Mouse (Mus musculus): ENCODE results near the gene Ing4.
"Not testable (repeated sequence)": the region's sequence is repeated elsewhere in the genome, so short reads cannot be mapped to it uniquely, and the experiment has no call there.

Gene Ing4

GRCm38 (mm10) chr6:125039533-125040153, at the start of gene Ing4:
TSS of gene Ing4 (plus strand) at chr6:125039760.
- DNase-seq (ENCODE audit: extremely low read depth, low read depth), result peak; percentile 99

GRCm38 (mm10) chr6:124992241-124992640, 47.3 kb upstream of the Ing4 start:
- no peak for DNase-seq (ENCODE audit: extremely low read depth, low read depth)

- no peak for DNase-seq (ENCODE audit: extremely low read depth, low read depth)
These were observed 46.2 kb upstream of the Ing4 start for GRCm38 (mm10) chr6:124993365-124993764.

GRCm38 (mm10) chr6:124993876-124994275, 45.7 kb upstream of the Ing4 start:
- no peak for DNase-seq (ENCODE audit: extremely low read depth, low read depth)

- DNase-seq (ENCODE audit: extremely low read depth, low read depth), result no peak
These were observed 44.3 kb upstream of the Ing4 start for GRCm38 (mm10) chr6:124995246-124995645.

- DNase-seq (ENCODE audit: extremely low read depth, low read depth), result no peak
These were observed 43.6 kb upstream of the Ing4 start for GRCm38 (mm10) chr6:124995831-124996403.

GRCm38 (mm10) chr6:124996551-124997501, 42.7 kb upstream of the Ing4 start, which contains the start of gene Pianp:
TSS of gene Pianp (plus strand) at chr6:124996694.
- DNase-seq (ENCODE audit: extremely low read depth, low read depth), result no peak

GRCm38 (mm10) chr6:124998066-124998465, 41.5 kb upstream of the Ing4 start:
- no peak for DNase-seq (ENCODE audit: extremely low read depth, low read depth)

GRCm38 (mm10) chr6:124999091-124999490, 40.5 kb upstream of the Ing4 start:
- no peak for DNase-seq (ENCODE audit: extremely low read depth, low read depth)

- DNase-seq (ENCODE audit: extremely low read depth, low read depth), result no peak
These were observed 40.0 kb upstream of the Ing4 start for GRCm38 (mm10) chr6:124999546-124999945.

GRCm38 (mm10) chr6:125003706-125004105, 35.9 kb upstream of the Ing4 start:
- DNase-seq (ENCODE audit: extremely low read depth, low read depth), result no peak

- DNase-seq (ENCODE audit: extremely low read depth, low read depth), result no peak
These were observed 34.5 kb upstream of the Ing4 start for GRCm38 (mm10) chr6:125005086-125005485.

- peak; percentile 24 for DNase-seq (ENCODE audit: extremely low read depth, low read depth)
These were observed 31.5 kb upstream of the Ing4 start for GRCm38 (mm10) chr6:125008060-125008459.

GRCm38 (mm10) chr6:125008586-125009128, 30.9 kb upstream of the Ing4 start:
- DNase-seq (ENCODE audit: extremely low read depth, low read depth), result peak; percentile 98

GRCm38 (mm10) chr6:125009129-125009180, 30.6 kb upstream of the Ing4 start, which contains the start of gene Zfp384:
TSS of gene Zfp384 (plus strand) at chr6:125009145.
- DNase-seq (ENCODE audit: extremely low read depth, low read depth), result no peak

GRCm38 (mm10) chr6:125009181-125010073, 30.1 kb upstream of the Ing4 start:
- DNase-seq (ENCODE audit: extremely low read depth, low read depth), result peak; percentile 74

- DNase-seq (ENCODE audit: extremely low read depth, low read depth), result no peak
These were observed 21.9 kb upstream of the Ing4 start for GRCm38 (mm10) chr6:125017682-125018081.

GRCm38 (mm10) chr6:125030532-125030931, 9.0 kb upstream of the Ing4 start:
- not testable (repeated sequence) for DNase-seq (ENCODE audit: extremely low read depth, low read depth)

- no peak for DNase-seq (ENCODE audit: extremely low read depth, low read depth)
These were observed 8.0 kb upstream of the Ing4 start for GRCm38 (mm10) chr6:125031604-125032003.

- DNase-seq (ENCODE audit: extremely low read depth, low read depth), result no peak
These were observed 894 bp upstream of the Ing4 start for GRCm38 (mm10) chr6:125038666-125039065.

- DNase-seq (ENCODE audit: extremely low read depth, low read depth), result no peak
These were observed 429 bp upstream of the Ing4 start for GRCm38 (mm10) chr6:125039131-125039530.

Data from MEL-GATA-1-ER (cell line).